Mouse (Mus musculus): ENCODE measurements around the gene Bcorl1. TPM values are rescaled to one million over a fixed set of nuclear protein-coding genes. Genes with fewer than 3 reads are reported as not detected.

Gene Bcorl1
- 1.0 TPM for polyA plus RNA-seq (2014; fragmentation: Illumina TruSeq; extraction: RNeasy Lipid Tissue Mini Kit (QIAGEN cat#74804); ENCODE audit: low replicate concordance)

GRCm38 (mm10) chrX:48341141-48341540, at the start of gene Bcorl1:
Bcorl1 (plus strand) TSS chrX:48341358.

Other genes starting within 250 kb of the Bcorl1 start
- 13.3 TPM for gene Xpnpep2, start 232.6 kb upstream of the Bcorl1 start, polyA plus RNA-seq (2014; fragmentation: Illumina TruSeq; extraction: RNeasy Lipid Tissue Mini Kit (QIAGEN cat#74804); ENCODE audit: low replicate concordance)
- gene Sash3, start 194.9 kb upstream of the Bcorl1 start, polyA plus RNA-seq (2014; fragmentation: Illumina TruSeq; extraction: RNeasy Lipid Tissue Mini Kit (QIAGEN cat#74804); ENCODE audit: low replicate concordance): 2.2 TPM
- gene Zdhhc9, start 132.5 kb upstream of the Bcorl1 start, polyA plus RNA-seq (2014; fragmentation: Illumina TruSeq; extraction: RNeasy Lipid Tissue Mini Kit (QIAGEN cat#74804); ENCODE audit: low replicate concordance): 92.3 TPM
- 14.0 TPM for gene Utp14a, start 84.5 kb upstream of the Bcorl1 start, polyA plus RNA-seq (2014; fragmentation: Illumina TruSeq; extraction: RNeasy Lipid Tissue Mini Kit (QIAGEN cat#74804); ENCODE audit: low replicate concordance)
- gene Elf4, start 121.8 kb downstream of the Bcorl1 start, polyA plus RNA-seq (2014; fragmentation: Illumina TruSeq; extraction: RNeasy Lipid Tissue Mini Kit (QIAGEN cat#74804); ENCODE audit: low replicate concordance): 13.6 TPM
- gene Aifm1, start 172.2 kb downstream of the Bcorl1 start, polyA plus RNA-seq (2014; fragmentation: Illumina TruSeq; extraction: RNeasy Lipid Tissue Mini Kit (QIAGEN cat#74804); ENCODE audit: low replicate concordance): 139 TPM
- gene Rab33a, start 177.9 kb downstream of the Bcorl1 start, polyA plus RNA-seq (2014; fragmentation: Illumina TruSeq; extraction: RNeasy Lipid Tissue Mini Kit (QIAGEN cat#74804); ENCODE audit: low replicate concordance): not detected